Mouse (Mus musculus) embryonic fibroblast, embryonic 13.5 days (primary cell): Measurements from ENCODE around the gene Gan.

Source experiments
- CTCF ChIP-seq: IDR thresholded peaks from 2 replicates; pipeline ENCODE4 v1.5.1; 2011; ENCODE audit warnings: mild to moderate bottlenecking, control low read depth, low read length, moderate library complexity, borderline replicate concordance; ENCODE audit not compliant: insufficient read depth
- POLR2A ChIP-seq: IDR thresholded peaks from 2 replicates; pipeline ENCODE4 v1.6.1; 2011; ENCODE audit warnings: low read depth, mild to moderate bottlenecking, control low read depth, low read length, moderate library complexity

- TF ChIP-seq CTCF, result no peak
- TF ChIP-seq POLR2A, result no peak
Observed at GRCm38 (mm10) chr8:117166515-117166914, 8.6 kb downstream of the Gan start.
